Mouse (Mus musculus) limb, embryonic 15.5 days (tissue): ENCODE data around the gene Cyp3a41a. TPM values are rescaled to one million over a fixed set of nuclear protein-coding genes. Genes with fewer than 3 reads are reported as not detected.
"Not testable (repeated sequence)": the region's sequence is repeated elsewhere in the genome, so short reads cannot be mapped to it uniquely, and the experiment has no call there.

Source experiments
- ATAC-seq: fragments of 200-750 bp; cut with Nextera tagmentation; 2 replicates; pipeline ENCODE4 v1.8.0; 2017; ENCODE audit warnings: low read depth, moderate TSS enrichment; ENCODE audit not compliant: insufficient number of reproducible peaks, low FRiP score, low TSS enrichment
- H3K27ac ChIP-seq: fragments of 300-500 bp; sonication (generic); 2 replicates; pipeline ENCODE4 v1.5.1; 2015; ENCODE audit warnings: moderate library complexity, mild to moderate bottlenecking, inconsistent platforms
- H3K27me3 ChIP-seq: fragments of 300-500 bp; sonication (generic); 2 replicates; pipeline ENCODE4 v1.6.1; 2015; ENCODE audit warnings: inconsistent platforms
- H3K36me3 ChIP-seq: fragments of 300-500 bp; sonication (generic); 2 replicates; pipeline ENCODE4 v1.6.1; 2015; ENCODE audit warnings: inconsistent platforms
- H3K4me1 ChIP-seq: fragments of 300-500 bp; sonication (generic); 2 replicates; pipeline ENCODE4 v1.6.1; 2015; ENCODE audit warnings: inconsistent platforms
- H3K4me2 ChIP-seq: fragments of 300-500 bp; sonication (generic); 2 replicates; pipeline ENCODE4 v1.6.1; 2015; ENCODE audit warnings: mild to moderate bottlenecking, inconsistent platforms
- H3K4me3 ChIP-seq: fragments of 300-500 bp; sonication (generic); 2 replicates; pipeline ENCODE4 v1.5.1; 2015; ENCODE audit warnings: mild to moderate bottlenecking, inconsistent platforms
- H3K9ac ChIP-seq: fragments of 300-500 bp; sonication (generic); 2 replicates; pipeline ENCODE4 v1.6.1; 2015; ENCODE audit warnings: inconsistent platforms
- H3K9me3 ChIP-seq: fragments of 300-500 bp; sonication (generic); 2 replicates; pipeline ENCODE4 v1.6.1; 2016; ENCODE audit warnings: inconsistent platforms
- WGBS: fragments of 180-500 bp; shearing (Covaris S2); methylation state at CpG from one replicate; pipeline ENCODE4 v1.1.7; 2015; 5-methylcytosine and 5-hydroxymethylcytosine counted together
- polyA plus RNA-seq: library from polyadenylated mRNA; unstranded; fragments of >200 nt; fragmentation: Nextera tagmentation; extraction: Ambion mirVana; gene quantifications from 2 replicates; pipeline ENCODE4 v1.2.1, GENCODE M21; 2015

The Cyp3a41a gene
- polyA plus RNA-seq: not detected in 2 replicates

DNA sequence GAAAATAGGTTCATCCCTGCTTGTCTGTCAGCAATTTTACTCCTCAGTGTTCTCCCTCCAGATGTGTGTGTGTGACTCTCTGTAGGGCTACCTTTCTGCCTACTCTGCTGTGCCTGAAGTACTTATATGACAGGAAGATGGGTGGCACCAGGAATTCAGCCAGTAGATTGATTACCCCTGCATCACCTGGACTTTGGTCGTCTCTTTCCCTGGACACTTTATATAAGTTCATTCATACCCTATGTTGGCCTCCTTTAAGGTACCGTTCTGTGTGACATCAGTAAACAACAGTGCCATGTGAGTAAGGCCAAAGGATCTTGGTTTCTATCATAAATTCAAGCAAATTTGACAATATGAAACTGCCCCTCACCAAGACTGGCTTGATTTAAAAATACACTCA lies at the start of gene Cyp3a41a:
Gene Cyp3a41a (minus strand): TSS at position 101 of the 400 bp plus-strand sequence.
- not testable (repeated sequence) for H3K9me3 ChIP-seq, H3K4me2 ChIP-seq, H3K36me3 ChIP-seq, H3K9ac ChIP-seq, H3K27ac ChIP-seq, ATAC-seq, H3K27me3 ChIP-seq, H3K4me3 ChIP-seq, H3K4me1 ChIP-seq
- WGBS: 67% methylated on average over 1 of the region's 2 CpGs

DNA sequence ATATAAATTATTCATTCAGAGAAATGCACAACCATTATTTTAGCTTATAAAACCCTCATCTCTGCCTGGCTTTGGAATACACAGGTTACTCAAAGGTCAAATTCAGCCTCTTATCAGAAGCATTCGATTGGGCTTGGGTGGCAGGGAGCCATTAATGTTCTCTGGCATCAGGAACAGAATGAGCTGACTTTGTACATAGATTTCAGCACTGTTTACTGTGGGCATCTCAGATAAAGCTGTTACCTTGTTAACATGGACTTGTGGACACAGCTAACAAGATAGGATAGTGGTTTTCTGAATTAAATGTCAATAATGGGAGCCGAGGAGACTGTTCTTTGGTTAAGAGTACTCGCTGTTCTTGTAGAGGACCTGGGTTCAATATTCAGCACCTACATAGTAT lies 17.6 kb upstream of the Cyp3a41a start:
- not testable (repeated sequence) for H3K27ac ChIP-seq, H3K4me3 ChIP-seq, H3K9ac ChIP-seq, H3K9me3 ChIP-seq, H3K36me3 ChIP-seq, H3K4me1 ChIP-seq, H3K27me3 ChIP-seq, H3K4me2 ChIP-seq, ATAC-seq
- 80% methylated on average over 3 of the region's 3 CpGs for WGBS

DNA sequence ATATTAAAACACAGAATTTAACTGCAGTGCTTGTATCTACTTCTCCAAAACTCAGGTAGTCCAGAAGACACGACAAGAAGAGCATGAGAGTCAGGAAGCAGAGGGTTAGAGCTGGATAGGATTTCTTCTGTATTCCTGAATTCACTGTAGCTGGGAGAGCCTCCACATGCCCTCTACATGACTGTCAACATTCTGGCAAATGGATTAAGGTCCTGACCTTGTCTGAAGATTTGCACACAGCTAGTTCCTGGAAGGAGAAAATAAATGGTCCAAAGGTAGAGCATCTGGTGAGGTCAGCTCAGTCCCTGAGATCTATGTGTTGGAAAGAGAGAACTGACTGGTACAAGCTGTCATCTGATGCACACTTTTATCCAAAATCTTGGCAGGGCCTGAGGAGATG lies 5.6 kb downstream of the Cyp3a41a start:
- H3K27ac ChIP-seq, H3K36me3 ChIP-seq, H3K4me2 ChIP-seq, ATAC-seq, H3K9me3 ChIP-seq, H3K9ac ChIP-seq, H3K27me3 ChIP-seq, H3K4me3 ChIP-seq, H3K4me1 ChIP-seq: not testable (repeated sequence)
- 29% methylated on average over 1 of the region's 1 CpGs for WGBS

DNA sequence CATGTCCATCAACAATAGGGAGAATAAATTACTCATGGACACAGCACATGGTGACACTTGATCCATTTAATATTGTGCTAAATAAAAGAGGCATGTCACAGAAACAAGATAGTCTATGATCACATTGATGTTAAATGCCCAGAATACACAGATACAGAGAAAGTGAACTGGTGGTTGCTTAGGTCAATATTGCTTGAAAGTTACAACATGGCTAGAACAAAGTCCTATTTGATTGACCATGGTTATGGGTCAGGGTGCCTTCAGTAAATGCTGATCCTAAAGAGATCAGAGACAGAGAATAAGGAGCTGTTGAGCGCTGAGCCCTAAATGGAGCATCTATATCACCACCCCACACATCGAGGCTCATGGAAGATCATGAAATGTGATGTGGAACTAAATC lies 12.6 kb downstream of the Cyp3a41a start:
- not testable (repeated sequence) for H3K9me3 ChIP-seq, H3K4me3 ChIP-seq, ATAC-seq, H3K27me3 ChIP-seq, H3K36me3 ChIP-seq, H3K4me1 ChIP-seq, H3K27ac ChIP-seq, H3K4me2 ChIP-seq, H3K9ac ChIP-seq
- 85% methylated on average over 2 of the region's 2 CpGs for WGBS

DNA sequence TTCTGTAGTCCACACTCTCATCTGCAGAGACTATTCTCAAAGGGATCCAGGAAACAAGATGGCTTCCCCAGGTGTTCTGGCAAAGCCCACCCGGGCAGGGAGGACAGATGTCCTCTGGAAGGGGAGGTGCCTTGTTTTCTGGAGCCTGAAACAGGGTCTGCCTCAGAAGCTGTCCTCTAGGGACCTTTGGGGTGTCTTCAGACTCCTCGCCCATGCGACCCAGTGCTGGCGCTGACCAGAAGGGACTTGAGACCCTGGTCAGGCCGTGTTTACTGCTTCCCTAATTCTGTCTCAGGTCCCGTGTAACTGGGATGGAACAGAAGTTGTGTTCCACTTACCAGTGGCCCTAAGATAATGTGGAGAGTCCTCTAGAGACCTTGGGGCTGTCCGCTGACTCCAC lies 57.9 kb downstream of the Cyp3a41a start:
- Histone ChIP-seq H3K27me3 (no peaks in the 10 kb centered on the region), H3K27ac (no peak overlapping the region), H3K4me2 (no peak overlapping the region), H3K36me3 (no peaks in the 10 kb centered on the region), H3K9me3 (peaks cover 30% of the 10 kb centered on the region; the same call in 1 of the 2 replicates), H3K4me3 (no peak overlapping the region), H3K9ac (no peak overlapping the region), H3K4me1 (no peaks in the 10 kb centered on the region)
- 83% methylated on average over 7 of the region's 7 CpGs for WGBS
- ATAC-seq: no peak

DNA sequence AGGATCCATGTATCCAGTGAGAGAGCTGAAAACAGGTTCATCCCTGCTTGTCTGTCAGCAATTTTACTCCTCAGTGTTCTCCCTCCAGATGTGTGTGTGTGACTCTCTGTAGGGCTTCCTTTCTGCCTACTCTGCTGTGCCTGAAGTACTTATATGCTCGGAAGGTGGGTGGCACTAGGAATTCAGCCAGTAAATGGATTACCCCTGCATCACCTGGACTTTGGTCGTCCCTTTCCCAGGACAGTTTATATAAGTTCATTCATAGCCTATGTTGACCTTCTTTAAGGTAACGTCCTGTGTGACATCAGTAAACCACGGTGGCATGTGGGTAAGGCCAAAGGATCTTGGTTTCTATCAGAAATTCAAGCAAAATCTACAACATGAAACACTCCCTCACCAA lies 72.2 kb downstream of the Cyp3a41a start:
- 74% methylated on average over 4 of the region's 4 CpGs for WGBS
- no peak for ATAC-seq
- H3K36me3 ChIP-seq: no peaks in the 10 kb centered on the region

More for the DNA sequence above, 72.2 kb downstream of the Cyp3a41a start:
- no peaks in the 10 kb centered on the region for H3K4me1 ChIP-seq
- no peaks in the 10 kb centered on the region for H3K27me3 ChIP-seq
- H3K4me2 ChIP-seq: no peak overlapping the region
- H3K27ac ChIP-seq: no peak overlapping the region
- no peak overlapping the region for H3K4me3 ChIP-seq
- H3K9ac ChIP-seq: no peak overlapping the region
- peaks cover 31% of the 10 kb centered on the region for H3K9me3 ChIP-seq

Other genes with a start within 250 kb of the Cyp3a41a start
- gene Cyp3a41b, start 135.4 kb downstream of the Cyp3a41a start, polyA plus RNA-seq: not detected in 2 replicates
- gene Cyp3a44, start 85.7 kb upstream of the Cyp3a41a start, polyA plus RNA-seq: not detected in 2 replicates
- gene Cyp3a11, start 159.8 kb upstream of the Cyp3a41a start, polyA plus RNA-seq: 0.10 TPM in 1 of 2 replicates, not detected in the other